Mouse (Mus musculus) frontal cortex, postnatal 25 days (tissue): ENCODE results near the gene Tbc1d2b.

Experiments
- DNase-seq, 2 experiments: peaks; one replicate each; pipeline ENCODE4 v3.0.0; 2022; ENCODE audit warnings: low spot score in 2 of 2

Tbc1d2b gene

GRCm38 (mm10) chr9:90270193-90270943 lies at the start of gene Tbc1d2b:
Gene Tbc1d2b (minus strand): TSS chr9:90270804.
- peak; percentile 37 to 52 for DNase-seq

- DNase-seq, result no peak
Measured at GRCm38 (mm10) chr9:90316300-90316699, 45.7 kb upstream of the Tbc1d2b start.

- DNase-seq, result no peak
Measured at GRCm38 (mm10) chr9:90315662-90316061, 45.1 kb upstream of the Tbc1d2b start.

- DNase-seq, result no peak
Measured at GRCm38 (mm10) chr9:90304254-90304653, 33.6 kb upstream of the Tbc1d2b start.

GRCm38 (mm10) chr9:90303101-90303835 lies 32.7 kb upstream of the Tbc1d2b start:
- no peak for DNase-seq

GRCm38 (mm10) chr9:90302670-90303069 lies 32.1 kb upstream of the Tbc1d2b start:
- no peak for DNase-seq

GRCm38 (mm10) chr9:90301081-90301688 lies 30.6 kb upstream of the Tbc1d2b start:
- DNase-seq, result no peak

- DNase-seq, result no peak
Measured at GRCm38 (mm10) chr9:90297637-90298036, 27.0 kb upstream of the Tbc1d2b start.

GRCm38 (mm10) chr9:90293641-90294398 lies 23.2 kb upstream of the Tbc1d2b start:
- DNase-seq, result no peak

GRCm38 (mm10) chr9:90278397-90278796 lies 7.8 kb upstream of the Tbc1d2b start:
- DNase-seq, result no peak

- no peak for DNase-seq
Measured at GRCm38 (mm10) chr9:90277884-90278283, 7.3 kb upstream of the Tbc1d2b start.

GRCm38 (mm10) chr9:90276779-90277178 lies 6.2 kb upstream of the Tbc1d2b start:
- DNase-seq, result no peak

GRCm38 (mm10) chr9:90275906-90276305 lies 5.3 kb upstream of the Tbc1d2b start:
- no peak for DNase-seq

GRCm38 (mm10) chr9:90275500-90275899 lies 4.9 kb upstream of the Tbc1d2b start:
- DNase-seq, result no peak

GRCm38 (mm10) chr9:90274516-90274915 lies 3.9 kb upstream of the Tbc1d2b start:
- DNase-seq, result no peak

GRCm38 (mm10) chr9:90272346-90272745 lies 1.7 kb upstream of the Tbc1d2b start:
- no peak for DNase-seq

- no peak for DNase-seq
Measured at GRCm38 (mm10) chr9:90271541-90272090, 1.0 kb upstream of the Tbc1d2b start.

GRCm38 (mm10) chr9:90270944-90271295 lies 316 bp upstream of the Tbc1d2b start:
- no peak for DNase-seq

GRCm38 (mm10) chr9:90269011-90269681 lies 1.5 kb downstream of the Tbc1d2b start:
- no peak for DNase-seq

GRCm38 (mm10) chr9:90266926-90267325 lies 3.7 kb downstream of the Tbc1d2b start:
- no peak for DNase-seq

GRCm38 (mm10) chr9:90266059-90266458 lies 4.5 kb downstream of the Tbc1d2b start:
- no peak for DNase-seq
